In the genomic region with DNA sequence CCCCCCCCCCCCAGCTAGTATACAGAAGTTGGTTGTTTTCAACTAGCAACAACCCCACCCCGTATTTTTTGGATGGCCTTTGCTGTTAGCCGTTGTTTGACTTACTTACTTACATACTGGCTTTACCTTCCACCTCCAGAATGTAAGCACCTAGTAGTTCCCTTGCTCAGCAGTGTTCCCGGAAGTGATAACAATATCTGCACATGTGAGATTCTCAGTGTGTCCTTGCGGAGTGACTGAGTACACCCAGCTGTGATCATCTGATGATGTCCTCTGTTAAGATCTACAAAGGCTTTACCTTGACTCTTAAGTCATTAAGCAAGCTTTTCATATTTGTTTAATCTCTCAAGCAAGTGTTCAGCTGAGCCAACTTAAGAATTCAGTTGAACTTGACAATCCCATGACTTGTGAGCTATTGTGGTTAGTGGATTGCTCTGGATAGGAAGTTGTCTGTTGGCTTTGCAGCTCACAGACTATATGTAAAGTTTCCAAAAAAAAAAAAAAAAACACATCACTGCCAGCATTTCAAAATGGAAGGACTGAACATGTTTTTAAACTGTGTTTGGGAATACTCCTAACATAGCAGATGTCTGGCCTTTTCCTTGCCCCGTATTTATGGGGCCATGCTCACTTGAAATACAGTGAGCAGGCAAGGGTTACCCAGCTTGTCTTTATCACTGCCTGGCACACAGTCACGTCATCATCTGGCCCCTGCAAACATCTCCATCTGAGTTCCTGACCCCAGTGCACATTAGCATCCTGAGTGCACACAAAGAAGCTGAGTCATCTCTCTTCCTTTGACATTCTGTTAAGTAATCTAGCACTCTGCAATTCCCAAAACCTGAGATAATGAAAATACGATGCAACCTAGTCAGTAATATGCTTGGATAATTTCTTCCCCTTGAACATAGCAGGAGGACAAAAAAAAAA, we compare ENCODE assay signal across 1 mouse cellular context.
TF ChIP-seq lines count a peak whose summit lies in the region.

No protein-coding gene starts in this region.

TF ChIP-seq in MEL, 35 proteins besides CTCF, POLR2A, EP300 and RAD21 (continued from another document):
- TF ChIP-seq UBTF (IDR thresholded peaks at IDR 0.05; ENCODE audit: borderline replicate concordance, insufficient read depth, low read depth, low read length), result no peak
- peak; percentile 82 for TF ChIP-seq GATA1 (IDR thresholded peaks at IDR 0.05; ENCODE audit: low read depth, low read length)
- peak; percentile 59 for TF ChIP-seq SIN3A (IDR thresholded peaks at IDR 0.05; ENCODE audit: low read length)
- peak; percentile 64 for TF ChIP-seq BHLHE40 (IDR thresholded peaks at IDR 0.05; ENCODE audit: borderline replicate concordance, low read depth, low read length)
- TF ChIP-seq MAX (IDR thresholded peaks at IDR 0.05; ENCODE audit: low read length), result peak; percentile 17; the same call in 1 of the 2 replicates
- TF ChIP-seq RCOR1 (IDR thresholded peaks at IDR 0.05; ENCODE audit: low read depth, low read length), result peak; percentile 63
- no peak for TF ChIP-seq MAZ (IDR thresholded peaks at IDR 0.05; ENCODE audit: low read depth, low read length)
- TF ChIP-seq ZMIZ1 (IDR thresholded peaks at IDR 0.05; ENCODE audit: low read depth, low read length), result no peak
- TF ChIP-seq ZC3H11A (IDR thresholded peaks at IDR 0.05; ENCODE audit: low read depth, low read length), result no peak
- no peak for TF ChIP-seq MYB (IDR thresholded peaks at IDR 0.05; ENCODE audit: low read depth, low read length)
- TF ChIP-seq HCFC1 (IDR thresholded peaks at IDR 0.05; ENCODE audit: low read depth, low read length), result no peak
- TF ChIP-seq MYC (IDR thresholded peaks at IDR 0.05; ENCODE audit: low read depth, low read length), result 0 out of 2 replicates have a peak, but pooled peaks have one; percentile 19
- peak; percentile 80 for TF ChIP-seq TCF12 (IDR thresholded peaks at IDR 0.05; ENCODE audit: low read depth, low read length)
- TF ChIP-seq ZKSCAN1 (IDR thresholded peaks at IDR 0.05; ENCODE audit: low read depth, low read length), result no peak
TF ChIP-seq in MEL: peak in this region for 16.
